Mouse (Mus musculus): ENCODE measurements around the gene Ncoa1.

DNA sequence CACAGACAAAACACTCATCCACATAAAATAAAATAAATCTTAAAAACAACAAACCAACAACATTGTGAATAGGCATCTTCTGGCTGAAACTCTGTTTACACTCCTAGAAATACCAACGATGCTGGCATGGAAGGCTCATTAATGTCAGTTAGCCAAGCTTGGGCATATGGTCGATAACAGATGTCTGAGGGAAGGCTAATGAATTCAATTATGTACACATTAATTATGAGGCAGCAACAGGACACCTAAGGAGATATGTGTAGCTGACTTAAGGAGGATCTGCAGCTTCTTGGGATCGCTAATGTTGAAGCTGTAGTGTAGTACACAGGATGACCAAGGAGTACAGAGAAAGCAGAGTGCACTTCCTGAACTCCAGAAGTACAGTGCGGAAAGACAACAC lies 100.5 kb downstream of the Ncoa1 start:
- no peak for TF ChIP-seq CTCF (IDR thresholded peaks at IDR 0.05 in 2 of 3, conservative IDR thresholded peaks at IDR 0.05 in 1 of 3; ENCODE audit: control insufficient read depth in 1 of 3, insufficient read depth in 1 of 3, low read depth in 2 of 3, low read length in 3 of 3, poor library complexity in 1 of 3, severe bottlenecking in 1 of 3)
- no peak for TF ChIP-seq MXI1 (IDR thresholded peaks at IDR 0.05; ENCODE audit: low read depth, low read length)
- TF ChIP-seq POLR2AphosphoS5 (IDR thresholded peaks at IDR 0.05; ENCODE audit: borderline replicate concordance, low read depth, low read length), result no peak
- TF ChIP-seq E2F4 (IDR thresholded peaks at IDR 0.05; ENCODE audit: borderline replicate concordance, low read depth, low read length), result no peak
- TF ChIP-seq TAL1 (IDR thresholded peaks at IDR 0.05; ENCODE audit: low read length), result no peak
- no peak for TF ChIP-seq MAZ (IDR thresholded peaks at IDR 0.05; ENCODE audit: low read depth, low read length)
- no peak for TF ChIP-seq ZMIZ1 (IDR thresholded peaks at IDR 0.05; ENCODE audit: low read depth, low read length)

Data from MEL (cell line).